Mouse (Mus musculus): ENCODE measurements around the gene Dscaml1. TPM values are rescaled to one million over a fixed set of nuclear protein-coding genes. Genes with fewer than 3 reads are reported as not detected.

Gene Dscaml1
- polyA plus RNA-seq, 1 experiment: 32.4 TPM

DNA sequence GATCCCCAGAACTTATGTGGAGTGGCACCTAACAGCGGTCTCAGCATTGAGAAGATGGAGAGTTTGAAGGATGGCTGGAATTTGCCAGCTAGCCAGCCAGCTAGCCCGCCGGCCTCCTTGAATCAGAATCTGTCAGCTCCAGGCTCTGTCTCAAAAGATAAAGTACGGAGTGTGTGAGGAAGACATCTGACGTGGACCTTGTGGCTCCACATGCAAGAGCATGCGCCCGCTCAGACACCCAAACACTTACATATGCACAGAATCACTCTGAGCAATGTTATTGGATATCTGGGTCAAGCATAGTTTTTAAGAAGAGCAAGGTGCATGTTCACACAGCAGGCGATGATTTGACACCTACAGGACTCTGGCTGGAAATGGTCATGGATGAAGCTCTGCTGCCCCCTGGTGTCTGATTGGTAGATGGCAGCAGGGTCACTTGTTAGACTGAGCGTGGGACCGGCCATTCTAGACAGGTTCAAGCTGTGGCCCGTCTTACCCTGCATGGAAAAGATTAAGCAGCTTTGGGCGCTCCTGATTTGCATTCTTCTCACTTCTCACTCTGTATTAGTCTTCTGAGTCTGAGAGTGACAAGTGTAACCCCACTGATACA, 37.9 kb upstream of the Dscaml1 start:
- no peak overlapping the region for H3K4me3 ChIP-seq (ENCODE audit: control insufficient read depth, low read depth, low read length)
- no peak overlapping the region for H3K27ac ChIP-seq (ENCODE audit: control insufficient read depth, insufficient read depth, low read depth, low read length)
- TF ChIP-seq CTCF (IDR thresholded peaks at IDR 0.05; ENCODE audit: control insufficient read depth, insufficient read depth, insufficient replicate concordance, low read depth, low read length) (peak; percentile 96), POLR2A (IDR thresholded peaks at IDR 0.05; ENCODE audit: control insufficient read depth, low read depth, low read length) (no peak)
- no peaks in the 10 kb centered on the region for H3K36me3 ChIP-seq (ENCODE audit: control insufficient read depth, insufficient read depth, low read length)
- no peaks in the 10 kb centered on the region for H3K27me3 ChIP-seq (ENCODE audit: control insufficient read depth, insufficient read depth, low read length)
- H3K4me1 ChIP-seq (ENCODE audit: control insufficient read depth, insufficient read depth, low read length): no peaks in the 10 kb centered on the region

DNA sequence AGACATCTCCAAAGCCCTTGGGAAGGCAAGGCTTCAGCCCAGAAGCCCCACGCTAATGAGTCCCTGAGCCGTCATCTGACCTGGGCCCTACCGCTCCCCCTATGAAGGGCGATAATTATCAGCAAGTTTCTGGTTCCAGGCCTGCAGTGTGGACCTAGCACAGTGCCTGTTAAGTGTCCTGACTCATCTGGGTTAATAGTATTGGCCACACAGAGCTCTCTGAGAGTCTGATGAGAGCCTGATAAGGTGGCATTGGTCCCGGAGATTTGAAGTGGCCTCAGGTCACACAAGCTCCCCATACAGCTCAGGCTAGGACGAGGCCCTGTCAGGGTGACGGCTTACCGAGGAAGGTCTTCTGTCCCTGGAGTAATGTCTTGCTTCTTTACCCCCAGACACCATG, 36.8 kb upstream of the Dscaml1 start:
- Histone ChIP-seq H3K36me3 (ENCODE audit: control insufficient read depth, insufficient read depth, low read length) (no peaks in the 10 kb centered on the region), H3K27me3 (ENCODE audit: control insufficient read depth, insufficient read depth, low read length) (no peaks in the 10 kb centered on the region), H3K27ac (ENCODE audit: control insufficient read depth, insufficient read depth, low read depth, low read length) (no peak overlapping the region), H3K4me3 (ENCODE audit: control insufficient read depth, low read depth, low read length) (no peak overlapping the region), H3K4me1 (ENCODE audit: control insufficient read depth, insufficient read depth, low read length) (no peaks in the 10 kb centered on the region)
- no peak for TF ChIP-seq CTCF (IDR thresholded peaks at IDR 0.05; ENCODE audit: control insufficient read depth, insufficient read depth, insufficient replicate concordance, low read depth, low read length)
- TF ChIP-seq POLR2A (IDR thresholded peaks at IDR 0.05; ENCODE audit: control insufficient read depth, low read depth, low read length): no peak

DNA sequence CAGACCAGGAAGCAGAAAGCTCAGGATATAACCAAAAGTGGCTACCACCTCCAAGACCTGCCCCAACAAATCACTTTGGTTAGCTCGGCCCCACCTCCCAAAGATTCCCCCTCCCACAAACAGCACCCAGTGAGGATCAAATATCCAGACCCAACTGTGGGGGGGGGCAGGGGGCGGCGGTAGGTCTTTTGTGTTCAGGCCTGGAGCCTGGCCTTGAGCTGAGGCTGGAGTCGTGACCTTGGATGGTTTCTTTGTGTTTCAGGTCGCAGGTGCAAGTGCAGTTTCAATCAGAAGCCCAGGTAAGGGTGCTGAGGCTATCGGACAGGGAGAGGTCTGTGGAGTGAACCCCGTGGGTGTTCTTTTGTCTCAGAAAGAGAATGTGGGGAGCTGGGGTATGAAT, 35.1 kb upstream of the Dscaml1 start:
- Histone ChIP-seq H3K27me3 (ENCODE audit: control insufficient read depth, insufficient read depth, low read length) (no peaks in the 10 kb centered on the region), H3K36me3 (ENCODE audit: control insufficient read depth, insufficient read depth, low read length) (no peaks in the 10 kb centered on the region), H3K27ac (ENCODE audit: control insufficient read depth, insufficient read depth, low read depth, low read length) (no peak overlapping the region), H3K4me3 (ENCODE audit: control insufficient read depth, low read depth, low read length) (no peak overlapping the region), H3K4me1 (ENCODE audit: control insufficient read depth, insufficient read depth, low read length) (no peaks in the 10 kb centered on the region)
- TF ChIP-seq CTCF (IDR thresholded peaks at IDR 0.05; ENCODE audit: control insufficient read depth, insufficient read depth, insufficient replicate concordance, low read depth, low read length) (no peak), POLR2A (IDR thresholded peaks at IDR 0.05; ENCODE audit: control insufficient read depth, low read depth, low read length) (no peak)

DNA sequence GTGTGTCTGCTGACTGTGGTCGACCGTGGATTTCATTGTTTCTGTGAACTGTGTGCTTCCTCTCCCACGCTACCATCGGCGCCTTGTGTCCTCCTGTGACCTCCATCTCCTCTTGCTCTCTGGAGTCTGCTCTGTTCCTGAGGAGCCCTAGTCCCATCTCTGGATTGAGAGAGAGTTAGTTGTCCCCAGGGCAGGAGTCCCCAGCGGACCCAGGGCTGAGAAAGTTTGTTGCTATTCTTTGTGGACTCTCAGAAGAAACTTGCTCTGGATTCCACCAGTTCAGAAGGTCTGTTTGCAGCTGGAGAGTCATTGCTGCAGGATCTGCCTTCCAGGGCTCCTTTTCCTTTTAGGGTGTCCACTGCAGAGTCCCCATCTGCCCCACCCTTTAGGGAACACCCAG, 31.2 kb upstream of the Dscaml1 start:
- no peaks in the 10 kb centered on the region for H3K36me3 ChIP-seq (ENCODE audit: control insufficient read depth, insufficient read depth, low read length)
- H3K4me3 ChIP-seq (ENCODE audit: control insufficient read depth, low read depth, low read length): no peak overlapping the region
- H3K27ac ChIP-seq (ENCODE audit: control insufficient read depth, insufficient read depth, low read depth, low read length): no peak overlapping the region
- peaks cover 3% of the 10 kb centered on the region; the same call in 1 of the 2 replicates for H3K4me1 ChIP-seq (ENCODE audit: control insufficient read depth, insufficient read depth, low read length)
- H3K27me3 ChIP-seq (ENCODE audit: control insufficient read depth, insufficient read depth, low read length): no peaks in the 10 kb centered on the region
- no peak; the same call in 1 of the 2 replicates for TF ChIP-seq POLR2A (IDR thresholded peaks at IDR 0.05; ENCODE audit: control insufficient read depth, low read depth, low read length)
- no peak for TF ChIP-seq CTCF (IDR thresholded peaks at IDR 0.05; ENCODE audit: control insufficient read depth, insufficient read depth, insufficient replicate concordance, low read depth, low read length)

DNA sequence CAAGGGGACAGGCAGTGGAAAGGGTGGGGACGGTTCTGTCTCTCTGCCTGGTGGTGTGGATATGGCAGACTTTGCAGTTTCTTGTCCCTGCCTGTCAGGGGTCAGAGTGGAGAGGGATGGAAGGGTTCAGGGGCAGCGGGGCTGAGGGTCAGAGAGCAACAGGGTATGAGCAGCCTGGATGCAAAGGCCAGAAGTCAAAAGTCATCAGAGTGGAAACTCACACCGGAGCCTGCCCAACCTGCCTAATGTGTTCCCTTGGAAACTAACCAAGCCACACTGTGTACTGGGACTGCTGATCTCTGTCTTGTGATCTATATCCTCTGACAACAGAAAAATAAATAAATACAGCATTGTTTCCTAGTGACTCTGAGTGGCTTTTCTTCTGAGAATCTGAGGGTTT, 30.6 kb upstream of the Dscaml1 start:
- Histone ChIP-seq H3K27ac (ENCODE audit: control insufficient read depth, insufficient read depth, low read depth, low read length) (no peak overlapping the region), H3K4me1 (ENCODE audit: control insufficient read depth, insufficient read depth, low read length) (peaks cover 3% of the 10 kb centered on the region; the same call in 1 of the 2 replicates), H3K4me3 (ENCODE audit: control insufficient read depth, low read depth, low read length) (no peak overlapping the region), H3K36me3 (ENCODE audit: control insufficient read depth, insufficient read depth, low read length) (no peaks in the 10 kb centered on the region), H3K27me3 (ENCODE audit: control insufficient read depth, insufficient read depth, low read length) (no peaks in the 10 kb centered on the region)
- no peak for TF ChIP-seq CTCF (IDR thresholded peaks at IDR 0.05; ENCODE audit: control insufficient read depth, insufficient read depth, insufficient replicate concordance, low read depth, low read length)
- TF ChIP-seq POLR2A (IDR thresholded peaks at IDR 0.05; ENCODE audit: control insufficient read depth, low read depth, low read length): no peak

DNA sequence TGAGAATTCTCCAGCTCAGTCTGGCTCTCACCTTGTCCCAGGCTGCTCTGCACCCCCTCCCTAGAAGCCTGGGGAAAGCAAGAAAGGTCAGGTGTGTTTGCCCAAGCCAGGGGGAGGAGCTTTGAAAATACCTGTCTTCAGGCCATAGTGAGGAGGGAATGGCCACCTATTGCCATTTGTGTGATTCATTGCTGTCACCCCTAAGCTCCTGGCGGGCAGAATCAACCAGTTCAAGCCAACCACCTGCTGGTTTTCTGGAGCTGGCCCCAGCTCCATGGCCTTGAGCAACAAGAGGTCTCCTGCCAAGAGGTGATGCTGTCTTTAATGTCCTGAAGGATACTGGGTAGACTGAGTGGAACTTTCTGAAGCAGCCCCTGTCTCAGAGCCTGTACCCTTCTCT, 28.1 kb upstream of the Dscaml1 start:
- Histone ChIP-seq H3K36me3 (ENCODE audit: control insufficient read depth, insufficient read depth, low read length) (no peaks in the 10 kb centered on the region), H3K27ac (ENCODE audit: control insufficient read depth, insufficient read depth, low read depth, low read length) (no peak overlapping the region), H3K4me1 (ENCODE audit: control insufficient read depth, insufficient read depth, low read length) (peaks cover 3% of the 10 kb centered on the region; the same call in 1 of the 2 replicates), H3K4me3 (ENCODE audit: control insufficient read depth, low read depth, low read length) (no peak overlapping the region), H3K27me3 (ENCODE audit: control insufficient read depth, insufficient read depth, low read length) (no peaks in the 10 kb centered on the region)
- no peak for TF ChIP-seq CTCF (IDR thresholded peaks at IDR 0.05; ENCODE audit: control insufficient read depth, insufficient read depth, insufficient replicate concordance, low read depth, low read length)
- TF ChIP-seq POLR2A (IDR thresholded peaks at IDR 0.05; ENCODE audit: control insufficient read depth, low read depth, low read length): no peak

DNA sequence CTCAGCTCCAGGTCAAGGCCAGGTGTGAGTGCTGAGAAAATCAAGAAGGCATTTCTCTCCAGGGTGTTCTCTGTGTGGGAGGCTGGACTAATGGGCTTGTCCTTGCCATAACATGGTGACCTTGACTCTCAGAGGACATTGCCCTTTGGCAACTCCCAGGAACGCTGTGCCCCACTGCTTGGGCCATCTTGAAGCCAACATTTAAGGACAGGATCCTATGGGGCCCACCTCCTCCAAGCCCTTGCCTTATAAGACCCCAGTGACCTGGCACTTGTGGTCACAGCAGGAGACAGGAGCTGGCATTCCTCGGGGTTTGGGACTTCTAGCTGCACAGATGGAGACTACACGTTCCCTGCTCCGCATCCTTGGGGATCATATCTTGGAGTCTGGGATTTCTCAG, 27.0 kb upstream of the Dscaml1 start, which contains the start of gene Fxyd2:
Fxyd2 (plus strand) TSS at position 236 of the 400 bp plus-strand sequence.
- Histone ChIP-seq H3K4me1 (ENCODE audit: control insufficient read depth, insufficient read depth, low read length) (peaks cover 3% of the 10 kb centered on the region; the same call in 1 of the 2 replicates), H3K36me3 (ENCODE audit: control insufficient read depth, insufficient read depth, low read length) (no peaks in the 10 kb centered on the region), H3K4me3 (ENCODE audit: control insufficient read depth, low read depth, low read length) (no peak within 1 kb of the TSS), H3K27ac (ENCODE audit: control insufficient read depth, insufficient read depth, low read depth, low read length) (no peak within 1 kb of the TSS), H3K27me3 (ENCODE audit: control insufficient read depth, insufficient read depth, low read length) (no peaks in the 10 kb centered on the region)
- no peak for TF ChIP-seq CTCF (IDR thresholded peaks at IDR 0.05; ENCODE audit: control insufficient read depth, insufficient read depth, insufficient replicate concordance, low read depth, low read length)
- no peak for TF ChIP-seq POLR2A (IDR thresholded peaks at IDR 0.05; ENCODE audit: control insufficient read depth, low read depth, low read length)
